Mouse (Mus musculus) hindbrain, embryonic 10.5 days (tissue): ENCODE data around the gene Ehd1. TPM values are rescaled to one million over a fixed set of nuclear protein-coding genes. Genes with fewer than 3 reads are reported as not detected.
"Not testable (repeated sequence)": the region's sequence is repeated elsewhere in the genome, so short reads cannot be mapped to it uniquely, and the experiment has no call there.

Experiments used
- DNase-seq: peaks from one replicate; pipeline ENCODE4 v3.0.0-alpha.2; 2017; ENCODE audit warnings: low spot score
- H3K27ac ChIP-seq: fragments of 300-500 bp; sonication (generic); 2 replicates; pipeline ENCODE4 v1.5.1; 2016; ENCODE audit warnings: mild to moderate bottlenecking, moderate library complexity
- H3K27me3 ChIP-seq: fragments of 300-500 bp; sonication (generic); 2 replicates; pipeline ENCODE4 v1.6.1; 2016; ENCODE audit warnings: mild to moderate bottlenecking; ENCODE audit not compliant: poor library complexity, insufficient read depth, severe bottlenecking
- H3K36me3 ChIP-seq: fragments of 300-500 bp; sonication (generic); 2 replicates; pipeline ENCODE4 v1.6.1; 2016; ENCODE audit warnings: mild to moderate bottlenecking, moderate library complexity
- H3K4me1 ChIP-seq: fragments of 300-500 bp; sonication (generic); replicated peaks from 2 replicates; pipeline ENCODE4 v1.6.1; 2016; ENCODE audit warnings: mild to moderate bottlenecking
- H3K4me3 ChIP-seq: fragments of 300-500 bp; sonication (generic); 2 replicates; pipeline ENCODE4 v1.5.1; 2016; ENCODE audit warnings: mild to moderate bottlenecking, moderate library complexity
- H3K9me3 ChIP-seq: fragments of 300-500 bp; sonication (generic); 2 replicates; pipeline ENCODE4 v1.6.1; 2016; ENCODE audit warnings: mild to moderate bottlenecking, moderate library complexity
- WGBS: fragments of 180-500 bp; shearing (Covaris S2); methylation state at CpG from one replicate; pipeline ENCODE4 v1.1.7; 2016; 5-methylcytosine and 5-hydroxymethylcytosine counted together
- polyA plus RNA-seq: library from polyadenylated mRNA; unstranded; fragments of >200 nt; fragmentation: Nextera tagmentation; extraction: Ambion mirVana; gene quantifications from 2 replicates; pipeline ENCODE4 v1.2.1, GENCODE M21; 2016

Gene Ehd1
- polyA plus RNA-seq, 1 experiment from 2014 or later = 103 TPM

DNA sequence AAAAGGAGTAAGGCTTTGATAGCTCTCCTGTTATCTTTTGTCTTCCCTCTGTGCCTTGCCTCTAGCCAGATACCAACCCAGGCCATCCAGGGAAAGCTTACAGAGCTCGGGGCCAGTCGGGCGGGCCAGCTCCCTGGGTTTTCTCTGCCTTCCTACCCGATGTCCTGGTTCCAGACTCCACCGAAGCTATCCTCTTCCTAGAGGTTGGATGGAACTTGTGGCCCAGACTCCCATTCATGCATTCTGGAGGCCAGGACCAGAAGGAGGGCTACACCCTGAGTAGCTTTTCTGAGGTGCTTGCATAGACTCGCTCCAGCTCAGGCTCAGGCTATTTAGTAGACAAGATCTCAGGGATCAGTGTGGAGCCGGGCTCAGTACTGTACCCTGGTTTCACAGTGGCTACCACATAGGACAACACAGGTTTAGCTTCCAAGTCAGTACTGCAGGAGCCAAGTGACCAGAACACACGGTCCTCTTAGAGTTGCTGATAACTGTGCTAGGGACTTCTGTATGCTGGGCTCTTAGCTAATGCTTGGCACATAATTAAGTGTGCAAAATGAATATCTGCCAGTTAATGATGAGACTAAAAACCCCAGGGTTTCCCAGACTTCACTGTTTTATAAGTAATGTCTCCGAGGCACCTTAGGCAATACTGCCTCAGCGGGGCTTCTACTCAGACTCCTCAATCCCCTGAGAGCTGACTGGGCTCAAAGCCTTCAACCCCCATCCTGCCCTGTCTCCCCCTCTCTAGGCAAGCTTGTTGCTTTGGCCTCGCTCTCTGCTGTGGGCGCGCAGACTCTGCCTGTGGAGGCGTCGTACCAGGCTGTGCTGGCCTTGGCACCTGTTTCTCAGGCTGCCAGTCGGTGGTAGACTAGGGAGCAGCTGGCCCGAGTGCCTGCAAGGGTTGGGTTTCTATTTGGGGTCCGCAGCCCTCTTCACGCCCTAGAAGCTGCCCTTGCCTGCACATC is 10.2 kb downstream of the Ehd1 start:
- Histone ChIP-seq H3K9me3 (no peaks in the 10 kb centered on the region), H3K36me3 (peaks cover 95% of the 10 kb centered on the region), H3K4me1 (peaks cover 26% of the 10 kb centered on the region), H3K27ac (peak overlapping the region; percentile 51; the same call in 1 of the 2 replicates), H3K4me3 (no peak overlapping the region), H3K27me3 (no peaks in the 10 kb centered on the region)
- DNase-seq = no peak
- 92% methylated on average over 19 of the region's 19 CpGs for WGBS

- WGBS = 76% methylated on average over 13 of the region's 13 CpGs
- peaks cover 92% of the 10 kb centered on the region for H3K36me3 ChIP-seq
- no peaks in the 10 kb centered on the region for H3K27me3 ChIP-seq
- H3K9me3 ChIP-seq = no peaks in the 10 kb centered on the region
- 0 out of 2 replicates have a peak overlapping the region, but pooled peaks have one; percentile 14 for H3K27ac ChIP-seq
- no peak for DNase-seq
- H3K4me1 ChIP-seq = peaks cover 29% of the 10 kb centered on the region
- H3K4me3 ChIP-seq = no peak overlapping the region
Observed at GRCm38 (mm10) chr19:6288236-6288894, 11.8 kb downstream of the Ehd1 start.

DNA sequence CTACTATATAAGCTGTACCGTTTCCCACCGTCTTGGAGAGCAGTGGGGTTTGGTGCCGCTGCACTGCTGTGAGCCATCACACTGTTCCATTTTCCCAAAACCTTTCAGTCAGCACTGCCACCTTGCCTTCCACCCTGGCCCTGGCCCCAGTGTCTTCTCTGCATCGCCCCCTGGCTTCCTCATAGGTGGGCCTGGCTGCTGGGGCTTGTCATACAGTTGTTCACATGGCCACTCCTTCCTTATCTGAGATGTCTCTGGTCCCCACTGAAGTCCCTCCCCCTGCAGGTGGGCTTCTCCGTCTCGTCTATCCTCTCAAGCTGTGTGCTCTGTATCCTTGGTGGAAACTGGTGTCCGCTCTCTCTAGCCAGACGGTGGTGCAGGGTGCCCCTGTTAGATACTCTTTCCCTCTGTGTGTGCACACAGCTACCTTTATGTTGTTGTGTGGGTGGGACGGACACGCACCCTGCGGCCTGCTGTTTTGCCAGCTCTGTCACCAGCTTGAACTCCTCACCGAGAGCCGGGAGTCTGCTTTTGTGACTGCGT is 13.2 kb downstream of the Ehd1 start:
- no peak overlapping the region for H3K4me3 ChIP-seq
- peaks cover 29% of the 10 kb centered on the region for H3K4me1 ChIP-seq
- H3K27ac ChIP-seq = no peak overlapping the region
- no peak for DNase-seq
- no peaks in the 10 kb centered on the region for H3K27me3 ChIP-seq
- WGBS = 92% methylated on average over 14 of the region's 14 CpGs
- no peaks in the 10 kb centered on the region for H3K9me3 ChIP-seq
- peaks cover 91% of the 10 kb centered on the region for H3K36me3 ChIP-seq

GRCm38 (mm10) chr19:6290720-6291116 is 14.2 kb downstream of the Ehd1 start:
- H3K4me3 ChIP-seq, DNase-seq, H3K9me3 ChIP-seq, H3K27me3 ChIP-seq: not testable (repeated sequence)
- peaks cover 29% of the 10 kb centered on the region for H3K4me1 ChIP-seq
- WGBS = 91% methylated on average over 6 of the region's 6 CpGs
- peak overlapping the region; percentile 64; the same call in 1 of the 2 replicates for H3K27ac ChIP-seq
- peaks cover 91% of the 10 kb centered on the region for H3K36me3 ChIP-seq

DNA sequence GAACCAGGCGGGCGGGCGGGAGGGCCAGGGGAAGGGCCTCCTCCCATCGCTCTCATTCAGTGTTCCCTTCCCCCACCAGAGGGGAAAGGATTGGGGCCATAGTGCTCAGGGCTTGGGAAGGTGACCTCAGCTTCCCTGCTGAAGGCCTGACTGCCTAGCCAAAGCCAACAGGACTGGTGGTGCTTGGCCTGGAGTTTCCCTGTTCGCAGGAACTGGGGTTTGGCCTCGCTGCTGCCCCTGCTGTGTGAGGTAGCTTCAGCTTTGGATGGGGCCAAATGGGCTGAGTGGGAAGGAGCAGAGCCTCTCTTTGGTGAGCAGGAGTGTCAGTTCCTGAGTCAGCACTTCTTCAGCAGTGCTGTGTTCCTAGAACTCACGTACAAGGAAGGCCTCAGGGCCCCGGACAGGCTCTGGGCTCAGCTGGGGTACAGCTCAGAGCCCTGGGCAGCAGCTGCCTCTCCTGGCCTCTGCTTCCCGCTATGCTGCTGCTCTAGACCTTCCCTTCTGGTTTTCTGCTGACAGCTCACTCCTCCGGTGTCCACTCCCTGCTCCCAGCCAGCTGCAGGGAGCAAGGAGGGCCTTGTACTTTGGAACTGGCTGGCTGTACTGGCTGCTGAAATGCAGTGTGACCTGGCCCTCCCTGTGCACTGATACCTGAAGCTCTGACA is 14.7 kb downstream of the Ehd1 start:
- H3K4me1 ChIP-seq = peaks cover 29% of the 10 kb centered on the region
- WGBS = 72% methylated on average over 10 of the region's 10 CpGs
- no peak overlapping the region for H3K4me3 ChIP-seq
- H3K27me3 ChIP-seq = no peaks in the 10 kb centered on the region
- H3K36me3 ChIP-seq = peaks cover 91% of the 10 kb centered on the region
- no peaks in the 10 kb centered on the region for H3K9me3 ChIP-seq
- DNase-seq = no peak
- H3K27ac ChIP-seq = peak overlapping the region; percentile 64; the same call in 1 of the 2 replicates

DNA sequence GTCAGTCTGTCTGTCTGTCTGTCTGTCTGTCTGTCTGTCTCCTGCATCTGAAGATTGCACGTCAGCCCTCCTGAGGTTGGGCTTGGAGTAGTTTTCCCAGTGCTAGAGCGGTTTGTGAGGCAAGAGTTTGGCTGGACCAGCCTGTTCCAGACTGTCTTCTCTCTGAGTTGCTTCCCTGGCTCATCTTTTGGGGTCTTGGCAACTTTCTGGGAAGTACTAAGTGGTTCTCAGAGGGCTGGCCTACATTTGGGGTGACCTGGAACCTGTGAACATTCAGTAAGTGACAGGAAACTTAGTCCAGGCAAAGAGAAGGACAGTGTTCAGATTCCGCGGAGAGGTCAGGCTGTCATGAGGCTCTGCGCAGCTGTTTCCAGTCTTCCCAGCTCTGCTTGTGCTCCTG is 15.7 kb downstream of the Ehd1 start:
- Histone ChIP-seq H3K36me3 (peaks cover 91% of the 10 kb centered on the region), H3K4me3 (no peak overlapping the region), H3K4me1 (peaks cover 25% of the 10 kb centered on the region), H3K9me3 (no peaks in the 10 kb centered on the region), H3K27ac (no peak overlapping the region), H3K27me3 (no peaks in the 10 kb centered on the region)
- WGBS = 90% methylated on average over 5 of the region's 5 CpGs
- DNase-seq = no peak

DNA sequence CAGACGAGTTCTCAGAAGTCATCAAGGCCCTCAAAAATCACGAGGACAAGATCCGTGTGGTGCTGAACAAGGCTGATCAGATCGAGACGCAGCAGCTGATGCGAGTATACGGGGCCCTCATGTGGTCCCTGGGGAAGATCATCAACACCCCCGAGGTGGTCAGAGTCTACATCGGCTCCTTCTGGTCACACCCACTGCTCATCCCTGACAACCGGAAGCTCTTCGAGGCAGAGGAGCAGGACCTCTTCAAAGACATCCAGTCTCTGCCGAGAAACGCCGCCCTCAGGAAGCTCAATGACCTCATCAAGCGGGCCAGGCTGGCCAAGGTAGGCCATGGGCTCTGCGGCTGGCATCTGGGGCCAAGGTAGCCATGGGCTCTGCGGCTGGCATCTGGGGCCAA is 17.8 kb downstream of the Ehd1 start:
- Histone ChIP-seq H3K4me1 (0 out of 2 replicates have a peak, but pooled peaks cover 11% of the 10 kb centered on the region), H3K36me3 (peaks cover 93% of the 10 kb centered on the region), H3K9me3 (no peaks in the 10 kb centered on the region), H3K27me3 (no peaks in the 10 kb centered on the region), H3K4me3 (no peak overlapping the region), H3K27ac (no peak overlapping the region)
- 94% methylated on average over 17 of the region's 17 CpGs for WGBS
- no peak for DNase-seq

GRCm38 (mm10) chr19:6296551-6297210 is 20.2 kb downstream of the Ehd1 start:
- Histone ChIP-seq H3K9me3 (no peaks in the 10 kb centered on the region), H3K36me3 (peaks cover 94% of the 10 kb centered on the region), H3K27me3 (no peaks in the 10 kb centered on the region), H3K27ac (no peak overlapping the region), H3K4me3 (no peak overlapping the region), H3K4me1 (peaks cover 17% of the 10 kb centered on the region)
- 87% methylated on average over 5 of the region's 5 CpGs for WGBS
- no peak for DNase-seq

- no peak for DNase-seq
- Histone ChIP-seq H3K36me3 (peaks cover 85% of the 10 kb centered on the region), H3K27me3 (no peaks in the 10 kb centered on the region), H3K4me3 (no peak overlapping the region), H3K27ac (peak overlapping the region; percentile 9; the same call in 1 of the 2 replicates), H3K4me1 (peaks cover 17% of the 10 kb centered on the region), H3K9me3 (no peaks in the 10 kb centered on the region)
- 90% methylated on average over 9 of the region's 9 CpGs for WGBS
Observed at GRCm38 (mm10) chr19:6297641-6298040, 21.1 kb downstream of the Ehd1 start.

DNA sequence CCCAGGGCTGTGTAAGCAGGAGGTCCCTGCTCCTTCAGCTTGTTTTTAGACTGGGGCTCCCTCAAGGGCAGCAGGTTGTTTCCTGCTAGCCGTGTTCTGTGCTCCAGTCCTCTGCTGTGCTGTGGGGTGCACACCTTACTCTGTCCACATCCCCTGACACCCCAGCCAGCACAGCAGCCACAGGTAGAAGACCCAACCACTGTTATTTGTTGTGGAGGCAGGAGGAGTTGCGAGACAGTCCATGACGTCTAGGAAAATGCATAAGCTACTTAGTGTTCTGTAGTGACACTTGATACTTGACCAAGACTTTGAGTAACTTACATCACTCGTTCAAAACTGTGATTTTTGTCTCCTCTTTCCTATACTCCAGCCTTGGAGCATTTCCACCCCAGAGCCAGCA is 22.5 kb downstream of the Ehd1 start:
- Histone ChIP-seq H3K4me1 (peaks cover 17% of the 10 kb centered on the region), H3K9me3 (no peaks in the 10 kb centered on the region), H3K27ac (no peak overlapping the region; the same call in 1 of the 2 replicates), H3K36me3 (peaks cover 75% of the 10 kb centered on the region), H3K4me3 (no peak overlapping the region), H3K27me3 (no peaks in the 10 kb centered on the region)
- WGBS = 87% methylated on average over 4 of the region's 4 CpGs
- no peak for DNase-seq

DNA sequence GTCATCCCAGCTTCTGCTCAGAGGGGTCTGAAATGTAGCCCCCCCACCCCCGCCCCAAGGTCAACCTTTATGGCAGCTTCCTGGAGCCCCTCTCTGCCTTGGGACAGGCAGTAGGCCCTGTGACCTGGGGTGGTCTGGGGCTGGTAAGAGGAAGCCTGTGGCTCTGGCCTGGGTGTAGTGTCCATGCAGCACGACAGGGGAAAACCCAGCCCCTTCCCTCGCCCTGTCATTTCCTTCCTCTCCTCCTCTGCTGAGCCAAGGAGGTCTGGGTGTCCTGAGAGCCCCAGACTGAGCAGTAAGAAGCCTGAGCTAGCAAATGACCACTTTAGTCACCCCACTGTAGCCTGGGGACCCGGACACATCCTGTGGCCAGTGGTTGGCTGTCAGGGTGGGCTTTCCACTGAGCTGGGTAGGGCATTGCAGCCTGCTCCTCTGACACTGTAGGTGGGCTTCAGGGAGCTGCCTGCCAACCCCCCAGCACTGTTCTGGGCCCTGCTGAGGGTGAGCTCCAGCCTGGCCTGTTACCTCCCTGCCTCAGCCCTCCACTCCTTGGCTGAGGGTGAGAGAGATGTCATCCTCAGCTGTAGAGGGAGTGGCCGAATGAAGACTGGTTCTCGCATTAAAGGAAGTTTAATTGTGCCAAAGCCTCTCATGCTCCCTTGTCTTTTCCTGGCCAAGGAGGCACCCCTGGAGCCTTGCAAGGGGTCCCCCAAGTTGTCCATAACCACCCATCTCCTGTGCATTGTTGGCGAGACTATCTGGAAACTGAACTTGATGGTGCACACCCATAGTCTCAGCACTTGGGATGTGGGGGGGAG is 23.1 kb downstream of the Ehd1 start:
- Histone ChIP-seq H3K4me1 (peaks cover 17% of the 10 kb centered on the region), H3K36me3 (peaks cover 68% of the 10 kb centered on the region), H3K27me3 (no peaks in the 10 kb centered on the region), H3K4me3 (no peak overlapping the region), H3K9me3 (no peaks in the 10 kb centered on the region), H3K27ac (peak overlapping the region; percentile 57)
- 85% methylated on average over 7 of the region's 7 CpGs for WGBS
- DNase-seq = no peak
